Mouse (Mus musculus): Measurements from ENCODE around the gene Dnajb4. TPM values are rescaled to one million over a fixed set of nuclear protein-coding genes. Genes with fewer than 3 reads are reported as not detected.
"Not testable (repeated sequence)": the region's sequence is repeated elsewhere in the genome, so short reads cannot be mapped to it uniquely, and the experiment has no call there.

Dnajb4 gene
- total RNA-seq, 2 experiments from 2014 or later = 51.5 to 107 TPM

GRCm38 (mm10) chr3:152149863-152150262 lies 60.2 kb downstream of the Dnajb4 start:
- DNase-seq (ENCODE audit: low spot score) = no peak

- peak; percentile 37 for DNase-seq (ENCODE audit: low spot score)
Observed at GRCm38 (mm10) chr3:152149449-152149848, 60.7 kb downstream of the Dnajb4 start.

- DNase-seq (ENCODE audit: low spot score) = no peak
Observed at GRCm38 (mm10) chr3:152147085-152147831, 62.8 kb downstream of the Dnajb4 start.

GRCm38 (mm10) chr3:152145186-152145585 lies 64.9 kb downstream of the Dnajb4 start:
- peak; percentile 79 for DNase-seq (ENCODE audit: low spot score)

- DNase-seq (ENCODE audit: low spot score) = peak; percentile 50
Observed at GRCm38 (mm10) chr3:152142989-152143695, 67.0 kb downstream of the Dnajb4 start.

GRCm38 (mm10) chr3:152142146-152142545 lies 68.0 kb downstream of the Dnajb4 start:
- DNase-seq (ENCODE audit: low spot score) = no peak

GRCm38 (mm10) chr3:152139308-152139707 lies 70.8 kb downstream of the Dnajb4 start:
- DNase-seq (ENCODE audit: low spot score) = not testable (repeated sequence)

GRCm38 (mm10) chr3:152136106-152136505 lies 74.0 kb downstream of the Dnajb4 start:
- not testable (repeated sequence) for DNase-seq (ENCODE audit: low spot score)

- DNase-seq (ENCODE audit: low spot score) = peak; percentile 41
Observed at GRCm38 (mm10) chr3:152133621-152134020, 76.5 kb downstream of the Dnajb4 start.

- no peak for DNase-seq (ENCODE audit: low spot score)
Observed at GRCm38 (mm10) chr3:152130963-152131362, 79.1 kb downstream of the Dnajb4 start.

- not testable (repeated sequence) for DNase-seq (ENCODE audit: low spot score)
Observed at GRCm38 (mm10) chr3:152129426-152129825, 80.7 kb downstream of the Dnajb4 start.

- no peak for DNase-seq (ENCODE audit: low spot score)
Observed at GRCm38 (mm10) chr3:152128631-152129030, 81.5 kb downstream of the Dnajb4 start.

Other genes with a start within 250 kb of the Dnajb4 start
- under 1 TPM in 1 of 2 experiments, not detected in 1; 0.55 TPM for gene Gipc2, start 44.1 kb downstream of the Dnajb4 start, total RNA-seq (2021)
- 10 to 100 TPM; 21.6 to 31.6 TPM for gene Fubp1, start 120 bp upstream of the Dnajb4 start, total RNA-seq (2021)
- gene Nexn, start 56.0 kb upstream of the Dnajb4 start, total RNA-seq (2021) = 100 to 1,000 TPM; 443 to 513 TPM
- gene Miga1, start 130.1 kb upstream of the Dnajb4 start, total RNA-seq (2021) = 1 to 10 TPM; 6.4 to 8.2 TPM
- 10 to 100 TPM; 17.6 to 18.1 TPM for gene Usp33, start 136.2 kb upstream of the Dnajb4 start, total RNA-seq (2021)
- gene Zzz3, start 185.2 kb upstream of the Dnajb4 start, total RNA-seq (2021) = 10 to 100 TPM; 13.4 to 16.5 TPM

All from gastrocnemius, adult 18-20 months (tissue).